Mouse (Mus musculus) lung, postnatal 10 days (tissue): ENCODE measurements around the gene Fam184b.

ENCODE experiments used
- DNase-seq: peaks from one replicate; pipeline ENCODE4 v3.0.0; 2021

Gene Fam184b

GRCm38 (mm10) chr5:45593276-45593675 lies 46.1 kb downstream of the Fam184b start:
- DNase-seq, result no peak

- DNase-seq, result no peak
These were observed 49.3 kb downstream of the Fam184b start for GRCm38 (mm10) chr5:45590094-45590493.

GRCm38 (mm10) chr5:45584601-45585000 lies 54.8 kb downstream of the Fam184b start:
- DNase-seq, result no peak

GRCm38 (mm10) chr5:45580279-45580678 lies 59.1 kb downstream of the Fam184b start:
- DNase-seq, result no peak

GRCm38 (mm10) chr5:45577376-45577775 lies 62.0 kb downstream of the Fam184b start:
- peak; percentile 6 for DNase-seq

GRCm38 (mm10) chr5:45576716-45577115 lies 62.7 kb downstream of the Fam184b start:
- DNase-seq, result no peak

- DNase-seq, result no peak
These were observed 66.6 kb downstream of the Fam184b start for GRCm38 (mm10) chr5:45572816-45573215.

GRCm38 (mm10) chr5:45565829-45566228 lies 73.6 kb downstream of the Fam184b start:
- DNase-seq, result no peak

GRCm38 (mm10) chr5:45564054-45564453 lies 75.4 kb downstream of the Fam184b start:
- DNase-seq, result no peak

GRCm38 (mm10) chr5:45549586-45549985 lies 89.8 kb downstream of the Fam184b start:
- DNase-seq, result no peak

- no peak for DNase-seq
These were observed 96.0 kb downstream of the Fam184b start for GRCm38 (mm10) chr5:45543374-45543773.

- no peak for DNase-seq
These were observed 99.9 kb downstream of the Fam184b start for GRCm38 (mm10) chr5:45539502-45539901.

GRCm38 (mm10) chr5:45535177-45535576 lies 104.2 kb downstream of the Fam184b start:
- no peak for DNase-seq

- DNase-seq, result peak; percentile 79
These were observed 104.9 kb downstream of the Fam184b start for GRCm38 (mm10) chr5:45534319-45535098.

GRCm38 (mm10) chr5:45529696-45530095 lies 109.7 kb downstream of the Fam184b start:
- peak; percentile 20 for DNase-seq

GRCm38 (mm10) chr5:45526338-45526737 lies 113.1 kb downstream of the Fam184b start:
- no peak for DNase-seq

GRCm38 (mm10) chr5:45525101-45525500 lies 114.3 kb downstream of the Fam184b start:
- no peak for DNase-seq

GRCm38 (mm10) chr5:45521601-45522000 lies 117.8 kb downstream of the Fam184b start:
- DNase-seq, result no peak

GRCm38 (mm10) chr5:45520809-45521110 lies 118.7 kb downstream of the Fam184b start:
- DNase-seq, result no peak

- peak; percentile 96 for DNase-seq
These were observed 119.2 kb downstream of the Fam184b start, which contains the start of gene Med28 for GRCm38 (mm10) chr5:45519960-45520808. TSS of gene Med28 (plus strand) at chr5:45520229.

- DNase-seq, result no peak
These were observed 124.2 kb downstream of the Fam184b start for GRCm38 (mm10) chr5:45515151-45515743.

GRCm38 (mm10) chr5:45514599-45514998 lies 124.8 kb downstream of the Fam184b start:
- DNase-seq, result no peak

GRCm38 (mm10) chr5:45513511-45513910 lies 125.9 kb downstream of the Fam184b start:
- no peak for DNase-seq

- no peak for DNase-seq
These were observed 126.5 kb downstream of the Fam184b start for GRCm38 (mm10) chr5:45512908-45513307.
